Mouse (Mus musculus): ENCODE measurements around the gene Bbs9. TPM values are rescaled to one million over a fixed set of nuclear protein-coding genes. Genes with fewer than 3 reads are reported as not detected.

Gene Bbs9
- polyA plus RNA-seq, 1 experiment: not detected

- Histone ChIP-seq H3K4me3 (replicated peaks) (no peak overlapping the region), H3K36me3 (ENCODE audit: control insufficient read depth) (no peaks in the 10 kb centered on the region), H3K27me3 (ENCODE audit: control insufficient read depth) (no peaks in the 10 kb centered on the region), H3K9me3 (ENCODE audit: control insufficient read depth, low read length) (no peaks in the 10 kb centered on the region), H3K4me1 (ENCODE audit: control insufficient read depth) (no peaks in the 10 kb centered on the region)
- TF ChIP-seq GATA1 (IDR thresholded peaks at IDR 0.05; ENCODE audit: low read length): no peak
- no peak for TF ChIP-seq TAL1 (IDR thresholded peaks at IDR 0.05; ENCODE audit: low read length)
Observed at GRCm38 (mm10) chr9:22484562-22485308, 9.2 kb downstream of the Bbs9 start.

- H3K36me3 ChIP-seq (ENCODE audit: control insufficient read depth): no peaks in the 10 kb centered on the region
- no peaks in the 10 kb centered on the region for H3K4me1 ChIP-seq (ENCODE audit: control insufficient read depth)
- H3K4me3 ChIP-seq (replicated peaks): no peak overlapping the region
- no peak for TF ChIP-seq GATA1 (IDR thresholded peaks at IDR 0.05; ENCODE audit: low read length)
- TF ChIP-seq TAL1 (IDR thresholded peaks at IDR 0.05; ENCODE audit: low read length): no peak
- H3K9me3 ChIP-seq (ENCODE audit: control insufficient read depth, low read length): no peaks in the 10 kb centered on the region
- H3K27me3 ChIP-seq (ENCODE audit: control insufficient read depth): no peaks in the 10 kb centered on the region
Observed at GRCm38 (mm10) chr9:22486211-22486610, 10.7 kb downstream of the Bbs9 start.

- Histone ChIP-seq H3K4me1 (ENCODE audit: control insufficient read depth) (no peaks in the 10 kb centered on the region), H3K4me3 (replicated peaks) (no peak overlapping the region)
- TF ChIP-seq TAL1 (IDR thresholded peaks at IDR 0.05; ENCODE audit: low read length) (no peak), GATA1 (IDR thresholded peaks at IDR 0.05; ENCODE audit: low read length) (no peak)
Observed at GRCm38 (mm10) chr9:22488963-22489362, 13.4 kb downstream of the Bbs9 start.

GRCm38 (mm10) chr9:22494203-22494807 lies 18.8 kb downstream of the Bbs9 start:
- TF ChIP-seq TAL1 (IDR thresholded peaks at IDR 0.05; ENCODE audit: low read length) (no peak), GATA1 (IDR thresholded peaks at IDR 0.05; ENCODE audit: low read length) (no peak)
- no peak overlapping the region for H3K4me3 ChIP-seq (replicated peaks)
- H3K9me3 ChIP-seq (ENCODE audit: control insufficient read depth, low read length): peaks cover 4% of the 10 kb centered on the region; the same call in 1 of the 2 replicates
- H3K4me1 ChIP-seq (ENCODE audit: control insufficient read depth): no peaks in the 10 kb centered on the region
- H3K36me3 ChIP-seq (ENCODE audit: control insufficient read depth): no peaks in the 10 kb centered on the region
- no peaks in the 10 kb centered on the region for H3K27me3 ChIP-seq (ENCODE audit: control insufficient read depth)

More at GRCm38 (mm10) chr9:22488963-22489362, 13.4 kb downstream of the Bbs9 start:
- H3K9me3 ChIP-seq (ENCODE audit: control insufficient read depth, low read length): no peaks in the 10 kb centered on the region
- no peaks in the 10 kb centered on the region for H3K36me3 ChIP-seq (ENCODE audit: control insufficient read depth)
- H3K27me3 ChIP-seq (ENCODE audit: control insufficient read depth): no peaks in the 10 kb centered on the region

GRCm38 (mm10) chr9:22495133-22495532 lies 19.6 kb downstream of the Bbs9 start:
- H3K9me3 ChIP-seq (ENCODE audit: control insufficient read depth, low read length): peaks cover 4% of the 10 kb centered on the region; the same call in 1 of the 2 replicates
- H3K36me3 ChIP-seq (ENCODE audit: control insufficient read depth): no peaks in the 10 kb centered on the region
- no peaks in the 10 kb centered on the region for H3K27me3 ChIP-seq (ENCODE audit: control insufficient read depth)
- no peaks in the 10 kb centered on the region for H3K4me1 ChIP-seq (ENCODE audit: control insufficient read depth)
- H3K4me3 ChIP-seq (replicated peaks): no peak overlapping the region
- TF ChIP-seq TAL1 (IDR thresholded peaks at IDR 0.05; ENCODE audit: low read length) (no peak), GATA1 (IDR thresholded peaks at IDR 0.05; ENCODE audit: low read length) (no peak)

GRCm38 (mm10) chr9:22497021-22497767 lies 21.7 kb downstream of the Bbs9 start:
- H3K9me3 ChIP-seq (ENCODE audit: control insufficient read depth, low read length): peaks cover 4% of the 10 kb centered on the region; the same call in 1 of the 2 replicates
- no peak for TF ChIP-seq GATA1 (IDR thresholded peaks at IDR 0.05; ENCODE audit: low read length)
- TF ChIP-seq TAL1 (IDR thresholded peaks at IDR 0.05; ENCODE audit: low read length): no peak
- H3K36me3 ChIP-seq (ENCODE audit: control insufficient read depth): no peaks in the 10 kb centered on the region
- H3K4me3 ChIP-seq (replicated peaks): no peak overlapping the region
- H3K27me3 ChIP-seq (ENCODE audit: control insufficient read depth): no peaks in the 10 kb centered on the region
- no peaks in the 10 kb centered on the region for H3K4me1 ChIP-seq (ENCODE audit: control insufficient read depth)

- no peak for TF ChIP-seq TAL1 (IDR thresholded peaks at IDR 0.05; ENCODE audit: low read length)
- no peak for TF ChIP-seq GATA1 (IDR thresholded peaks at IDR 0.05; ENCODE audit: low read length)
- Histone ChIP-seq H3K36me3 (ENCODE audit: control insufficient read depth) (no peaks in the 10 kb centered on the region), H3K9me3 (ENCODE audit: control insufficient read depth, low read length) (no peaks in the 10 kb centered on the region), H3K27me3 (ENCODE audit: control insufficient read depth) (no peaks in the 10 kb centered on the region), H3K4me3 (replicated peaks) (no peak overlapping the region), H3K4me1 (ENCODE audit: control insufficient read depth) (peaks cover 3% of the 10 kb centered on the region)
Observed at GRCm38 (mm10) chr9:22502972-22503371, 27.5 kb downstream of the Bbs9 start.

GRCm38 (mm10) chr9:22503581-22503980 lies 28.1 kb downstream of the Bbs9 start:
- no peaks in the 10 kb centered on the region for H3K9me3 ChIP-seq (ENCODE audit: control insufficient read depth, low read length)
- H3K4me3 ChIP-seq (replicated peaks): no peak overlapping the region
- H3K4me1 ChIP-seq (ENCODE audit: control insufficient read depth): peaks cover 3% of the 10 kb centered on the region
- TF ChIP-seq GATA1 (IDR thresholded peaks at IDR 0.05; ENCODE audit: low read length) (no peak), TAL1 (IDR thresholded peaks at IDR 0.05; ENCODE audit: low read length) (no peak)
- no peaks in the 10 kb centered on the region for H3K27me3 ChIP-seq (ENCODE audit: control insufficient read depth)
- no peaks in the 10 kb centered on the region for H3K36me3 ChIP-seq (ENCODE audit: control insufficient read depth)

- Histone ChIP-seq H3K4me3 (replicated peaks) (no peak overlapping the region), H3K36me3 (ENCODE audit: control insufficient read depth) (no peaks in the 10 kb centered on the region), H3K27me3 (ENCODE audit: control insufficient read depth) (no peaks in the 10 kb centered on the region), H3K4me1 (ENCODE audit: control insufficient read depth) (peaks cover 3% of the 10 kb centered on the region), H3K9me3 (ENCODE audit: control insufficient read depth, low read length) (no peaks in the 10 kb centered on the region)
- TF ChIP-seq GATA1 (IDR thresholded peaks at IDR 0.05; ENCODE audit: low read length) (no peak), TAL1 (IDR thresholded peaks at IDR 0.05; ENCODE audit: low read length) (no peak)
Observed at GRCm38 (mm10) chr9:22505574-22505973, 30.1 kb downstream of the Bbs9 start.

Data from erythroblast, embryonic 14.5 days (primary cell).